Mouse (Mus musculus) small intestine, adult 2 months (tissue): ENCODE data around the gene Mindy4.

Experiments used
- CTCF ChIP-seq: fragments of 200-500 bp; IDR thresholded peaks from 2 replicates; pipeline ENCODE4 v1.5.1; 2012; ENCODE audit warnings: low read depth, mild to moderate bottlenecking, control low read depth, inconsistent platforms, low read length, moderate library complexity, mixed read lengths; ENCODE audit not compliant: insufficient replicate concordance, insufficient read length; ENCODE audit errors: extremely low read depth
- POLR2A ChIP-seq: fragments of 200-500 bp; IDR thresholded peaks from 2 replicates; pipeline ENCODE4 v1.6.1; 2012; ENCODE audit warnings: low read depth, mild to moderate bottlenecking, control low read depth, inconsistent platforms, low read length, moderate library complexity

GRCm38 (mm10) chr6:55344291-55345016 lies 141.3 kb downstream of the Mindy4 start:
- TF ChIP-seq POLR2A (no peak), CTCF (no peak)
